Mouse (Mus musculus) adrenal gland, postnatal 10 days (tissue): Measurements from ENCODE around the gene Usp3. TPM values are rescaled to one million over a fixed set of nuclear protein-coding genes. Genes with fewer than 3 reads are reported as not detected.

Experiments
- DNase-seq: peaks from one replicate; pipeline ENCODE4 v3.0.0; 2021; ENCODE audit warnings: mixed read lengths
- long read RNA-seq, 2 experiments: library from polyadenylated mRNA; stranded (forward); transcript quantifications; one replicate each; pipeline ENCODE4 v2.0.0; 2021
- total RNA-seq, 2 experiments: library from RNA; stranded (reverse); gene quantifications; 2 replicates each; pipeline ENCODE4 v1.2.3; 2021

Gene Usp3
- total RNA-seq = 10 to 100 TPM; 35.3 to 48.5 TPM
- long read RNA-seq, experiment 1, full-length matches to known transcripts = 22 of 28 reads
- long read RNA-seq, experiment 1, partial matches to known transcripts = 1 of 28 reads
- long read RNA-seq, experiment 1, other reads (novel, unspliced or antisense) = 5 of 28 reads
- long read RNA-seq, experiment 2, full-length matches to known transcripts = 10 of 14 reads
- long read RNA-seq, experiment 2, partial matches to known transcripts = 0 of 14 reads
- long read RNA-seq, experiment 2, other reads (novel, unspliced or antisense) = 4 of 14 reads

DNA sequence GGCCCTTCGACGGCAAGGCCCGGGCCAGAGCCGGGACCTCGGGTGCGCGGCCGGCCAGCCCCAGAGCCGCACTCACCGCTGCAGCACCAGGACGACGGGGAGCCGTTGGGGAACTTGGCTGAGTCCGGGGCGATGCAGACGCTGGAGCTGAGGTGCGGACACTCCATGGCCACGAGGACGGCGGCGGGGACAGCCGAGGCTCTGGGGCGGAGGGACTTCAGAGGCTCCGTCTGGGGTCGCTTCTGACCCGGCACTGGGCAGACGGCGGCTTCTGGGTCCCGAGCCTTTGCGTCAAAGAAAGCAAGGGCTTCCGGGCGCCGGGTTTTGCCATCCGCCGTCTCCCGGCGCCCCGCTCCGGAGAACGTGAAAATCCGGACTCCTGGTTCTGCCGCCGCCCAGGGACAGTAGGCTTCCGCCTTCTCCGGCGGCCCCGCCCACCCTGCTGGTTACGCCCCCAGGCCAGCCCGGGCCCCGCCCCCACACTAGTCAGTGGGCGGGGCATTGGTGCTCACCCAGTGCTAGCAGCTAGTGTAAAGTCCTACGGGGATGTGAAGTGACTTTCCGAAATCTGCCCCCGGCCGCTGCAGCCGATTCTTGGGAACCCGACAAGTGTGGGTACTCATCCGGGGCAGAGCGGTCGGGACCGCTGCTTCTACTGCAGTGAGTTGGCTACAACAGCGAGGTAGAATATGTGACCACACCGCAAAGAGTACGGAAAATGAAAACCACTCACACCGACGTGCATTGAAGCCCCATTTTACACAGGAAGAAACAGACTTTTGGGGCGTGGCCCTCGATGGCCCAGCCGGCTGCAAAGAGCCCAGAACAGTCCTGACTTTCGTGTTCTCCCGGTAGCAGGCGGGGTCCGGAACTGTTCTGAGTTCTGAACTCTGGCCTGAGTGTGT is at the start of gene Usp3:
Usp3 (minus strand) TSS at position 435 of the 905 bp plus-strand sequence.
- DNase-seq = peak; percentile 99

DNA sequence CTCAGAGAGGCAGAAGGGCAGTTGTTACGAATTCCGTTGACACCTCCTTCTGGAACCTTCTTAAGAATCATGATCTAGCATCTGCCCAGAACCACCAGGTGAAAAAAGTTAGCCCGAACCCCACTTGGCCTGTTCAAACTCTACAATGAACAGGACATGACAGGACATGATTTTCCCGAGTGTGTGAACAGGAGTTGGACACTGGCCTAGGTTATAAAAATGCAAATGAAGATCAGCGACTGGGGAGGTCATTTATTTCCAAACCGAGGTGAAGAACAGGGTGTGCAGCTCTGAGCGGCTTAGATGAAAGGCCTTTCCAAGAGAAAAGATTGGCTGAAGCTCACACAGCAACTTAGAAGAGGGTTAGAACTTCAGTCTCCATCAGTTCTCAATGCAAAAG is 47.5 kb upstream of the Usp3 start:
- no peak for DNase-seq

DNA sequence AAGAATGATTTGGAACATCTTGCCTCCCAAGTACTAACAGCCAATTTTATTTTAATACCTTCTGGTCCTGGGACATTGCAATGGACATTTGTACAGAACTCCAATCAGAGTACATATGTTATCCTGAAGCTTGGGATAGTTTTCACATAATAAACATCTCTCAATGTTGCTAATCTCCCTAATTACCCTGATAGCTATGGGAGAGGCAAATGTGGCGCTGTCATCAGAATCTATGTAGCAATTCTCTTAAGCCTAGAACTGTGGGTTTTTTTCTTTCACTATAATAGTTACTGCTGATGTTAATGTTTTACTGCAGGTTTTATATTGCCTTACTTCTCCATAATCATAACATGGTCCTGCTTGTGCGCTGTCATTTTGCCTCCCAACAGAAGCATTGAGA is 46.7 kb upstream of the Usp3 start:
- no peak for DNase-seq

DNA sequence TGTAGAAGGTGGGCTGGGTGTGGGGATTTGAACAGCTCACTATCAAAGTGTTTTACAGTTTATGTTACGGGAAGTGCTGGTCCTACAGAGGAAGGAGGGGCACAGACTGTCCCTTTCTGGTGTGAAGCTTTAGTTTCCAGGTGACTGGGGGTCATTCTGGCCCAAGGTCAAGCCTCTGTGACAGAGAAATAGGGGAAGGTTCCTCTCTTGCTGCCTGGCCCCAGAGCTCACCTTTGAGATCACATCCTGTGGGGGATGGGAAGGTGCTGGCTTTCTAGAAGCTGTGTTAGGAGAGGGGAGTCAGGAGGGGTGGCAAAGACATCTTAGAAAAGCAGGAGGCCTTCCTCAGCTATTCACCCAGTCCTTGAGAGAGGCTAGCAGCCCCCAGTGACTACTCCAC is 39.5 kb upstream of the Usp3 start:
- DNase-seq = no peak

DNA sequence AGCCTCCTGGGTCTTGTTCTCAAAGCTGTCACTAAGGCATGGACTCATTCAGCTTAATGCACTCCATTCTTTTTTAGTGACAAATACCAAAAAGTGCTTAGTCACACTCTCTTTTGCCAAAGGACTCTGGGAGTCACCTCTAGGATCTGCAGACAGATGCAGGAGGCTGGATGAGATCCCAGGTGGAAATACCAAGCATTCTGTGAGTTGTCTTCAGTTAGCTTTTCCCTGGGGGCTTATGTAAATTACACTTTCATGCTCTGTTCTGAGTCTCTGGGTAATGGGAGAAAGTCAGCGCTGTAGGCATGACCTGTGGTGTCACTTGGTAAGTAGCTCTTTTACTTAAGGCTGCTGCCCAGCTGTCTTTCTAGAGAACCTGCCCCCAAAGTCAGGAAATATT is 38.0 kb upstream of the Usp3 start:
- no peak for DNase-seq

DNA sequence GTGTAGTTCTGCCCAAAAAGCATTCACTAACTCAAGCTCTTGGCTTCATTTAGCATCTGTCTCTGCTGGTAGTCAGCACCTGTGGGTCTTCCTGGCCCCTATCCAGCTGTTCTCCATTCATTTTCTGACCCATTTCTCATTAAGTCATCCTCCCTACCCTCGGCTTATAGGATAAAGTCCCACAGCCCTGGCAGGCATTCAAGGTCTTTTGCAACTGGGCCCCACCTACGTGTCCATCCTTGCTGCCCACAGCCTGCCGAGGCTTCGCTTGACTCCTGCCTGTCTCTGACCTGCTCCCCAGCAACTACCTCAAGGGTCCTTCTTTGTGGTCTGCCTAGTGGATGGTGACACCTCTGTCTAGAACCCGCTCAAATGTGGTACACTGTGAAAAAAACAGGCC is 33.7 kb upstream of the Usp3 start:
- peak; percentile 77 for DNase-seq

DNA sequence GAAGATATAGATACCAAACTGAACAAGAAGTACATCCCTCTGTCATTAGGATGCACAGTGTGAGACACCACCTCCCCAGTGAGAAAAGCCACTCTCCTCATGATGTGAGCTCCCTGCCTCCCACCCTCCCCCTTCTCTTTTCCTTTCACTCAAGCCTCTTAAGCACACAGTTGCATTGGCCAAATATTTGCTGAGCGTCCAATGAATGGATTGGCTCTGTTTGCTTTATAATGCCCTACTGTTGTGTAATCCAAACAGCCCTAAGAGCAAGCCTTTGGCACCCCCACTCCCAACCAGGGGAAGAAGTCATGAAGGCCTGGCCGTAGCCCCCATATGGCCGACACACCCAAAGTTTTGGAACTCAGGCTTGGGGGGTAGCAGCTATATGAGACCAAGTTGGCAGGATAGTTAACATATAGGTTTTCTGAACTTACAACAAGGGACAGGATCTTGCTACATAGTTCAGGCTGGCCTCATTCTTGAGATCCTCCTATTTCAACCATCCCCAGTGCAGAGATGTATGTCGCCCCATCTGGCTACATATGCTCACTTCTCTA is 33.1 kb upstream of the Usp3 start:
- DNase-seq = no peak

DNA sequence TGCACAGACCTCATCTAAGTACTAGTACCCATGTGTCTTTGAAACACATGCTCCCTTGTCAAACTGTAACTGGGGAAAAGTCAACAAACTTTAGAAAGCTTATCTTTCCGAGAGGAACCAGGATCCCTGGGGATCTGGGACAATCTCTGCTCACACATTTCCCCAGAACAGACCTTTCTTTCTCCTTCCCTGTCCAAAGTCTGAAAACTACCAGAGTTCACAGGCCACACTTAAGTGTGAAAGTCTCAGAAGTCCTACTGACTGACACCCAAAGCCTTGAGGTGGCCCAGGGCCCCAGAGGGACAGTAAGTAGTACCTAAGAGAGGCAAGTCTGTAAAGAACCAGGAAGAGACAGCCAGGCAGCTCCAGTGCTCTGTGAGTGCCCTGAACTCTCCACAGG is 31.9 kb upstream of the Usp3 start:
- no peak for DNase-seq

DNA sequence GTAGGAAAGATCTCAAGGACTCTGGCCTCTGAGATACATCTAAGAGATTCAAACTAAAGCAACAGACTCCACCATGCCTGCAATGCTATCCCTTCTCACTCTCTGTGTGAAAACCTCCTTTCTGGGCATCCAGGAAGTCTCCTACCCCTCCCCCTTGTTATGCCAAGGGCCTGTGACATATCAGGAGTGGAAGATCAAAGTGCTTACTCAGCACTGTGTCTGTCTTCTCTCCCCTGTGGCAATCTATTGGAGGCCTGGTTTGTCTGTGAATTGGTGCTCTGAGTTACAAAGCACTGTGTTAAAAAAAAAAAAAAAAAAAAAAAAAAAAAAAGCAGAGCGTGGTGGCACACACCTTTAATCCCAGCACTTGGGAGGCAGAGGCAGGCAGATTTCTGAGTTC is 30.7 kb upstream of the Usp3 start:
- DNase-seq = no peak

DNA sequence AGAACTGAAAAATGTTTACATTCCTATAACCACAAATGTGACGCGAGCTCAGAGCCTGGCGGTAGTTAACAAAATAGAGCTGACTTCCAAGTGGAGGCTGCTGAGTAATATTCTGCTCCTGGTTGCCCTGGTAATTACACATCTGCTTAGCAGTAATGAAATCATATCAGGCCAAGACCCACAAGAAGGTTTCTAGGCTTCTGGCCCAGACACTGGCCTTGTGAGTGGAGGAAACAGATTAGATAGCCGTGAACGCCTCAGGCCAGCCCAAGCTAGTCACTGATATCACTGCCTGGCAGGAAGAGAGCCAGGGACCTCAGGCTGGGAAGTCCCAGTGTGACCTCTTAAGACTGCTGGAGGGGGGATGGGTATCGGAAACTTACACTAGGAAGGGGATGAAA is 27.6 kb upstream of the Usp3 start:
- DNase-seq = peak; percentile 81

DNA sequence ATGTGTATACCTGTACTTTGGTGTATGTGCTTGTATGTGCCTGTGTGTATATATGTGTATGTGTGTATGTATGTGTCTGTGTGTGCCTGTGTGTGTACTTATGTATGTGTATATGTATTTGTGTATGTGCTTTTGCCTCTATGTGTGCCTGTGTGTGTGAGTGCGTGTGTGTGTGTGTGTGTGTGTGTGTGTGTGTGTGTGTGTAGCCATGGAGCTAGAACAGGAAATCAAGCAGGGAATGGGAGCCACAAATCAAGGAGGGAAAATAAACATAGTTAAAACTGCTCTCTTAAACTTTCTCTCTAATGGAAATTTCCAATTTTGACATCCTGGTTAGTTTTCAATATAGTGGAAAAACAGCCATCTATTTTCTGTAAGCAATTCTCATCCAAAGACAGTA is 27.1 kb upstream of the Usp3 start:
- DNase-seq = no peak

DNA sequence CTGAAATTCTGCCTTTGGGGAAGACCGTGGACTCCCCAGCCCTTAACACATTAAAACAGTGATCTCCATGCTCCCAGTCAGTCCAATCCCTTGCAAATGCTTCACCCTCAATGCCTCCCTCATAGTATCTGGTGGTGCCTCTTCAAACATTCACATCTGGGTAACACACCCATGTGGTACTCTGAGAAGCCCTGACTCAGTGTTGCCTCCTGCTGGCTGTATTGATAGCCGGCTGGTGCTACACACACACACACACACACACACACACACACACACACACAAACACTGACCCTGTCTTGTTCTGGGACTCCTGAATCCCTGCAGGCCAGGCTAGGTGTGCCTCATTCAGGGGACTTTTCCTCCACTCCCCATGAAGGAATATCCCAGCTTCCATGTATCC is 24.9 kb upstream of the Usp3 start:
- no peak for DNase-seq

DNA sequence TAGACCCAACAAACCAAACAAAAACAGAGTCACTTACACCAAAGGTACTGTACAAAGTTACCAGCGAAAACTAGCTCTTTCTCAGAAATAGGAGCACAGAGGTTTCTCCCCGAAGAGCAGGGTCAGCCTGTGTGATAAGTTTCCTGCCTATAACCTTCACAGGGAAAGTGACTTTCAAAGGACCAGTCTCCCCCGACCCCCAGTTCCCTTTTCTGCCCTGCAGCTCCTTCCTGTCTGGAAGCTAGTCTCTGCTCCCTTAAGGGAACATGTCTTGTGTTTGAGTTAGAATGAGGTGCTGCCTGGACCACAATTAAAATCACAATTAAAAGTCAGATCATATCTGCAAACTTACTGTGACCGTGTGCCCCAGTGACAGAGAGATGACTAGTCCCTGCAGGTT is 23.9 kb upstream of the Usp3 start:
- DNase-seq = no peak

DNA sequence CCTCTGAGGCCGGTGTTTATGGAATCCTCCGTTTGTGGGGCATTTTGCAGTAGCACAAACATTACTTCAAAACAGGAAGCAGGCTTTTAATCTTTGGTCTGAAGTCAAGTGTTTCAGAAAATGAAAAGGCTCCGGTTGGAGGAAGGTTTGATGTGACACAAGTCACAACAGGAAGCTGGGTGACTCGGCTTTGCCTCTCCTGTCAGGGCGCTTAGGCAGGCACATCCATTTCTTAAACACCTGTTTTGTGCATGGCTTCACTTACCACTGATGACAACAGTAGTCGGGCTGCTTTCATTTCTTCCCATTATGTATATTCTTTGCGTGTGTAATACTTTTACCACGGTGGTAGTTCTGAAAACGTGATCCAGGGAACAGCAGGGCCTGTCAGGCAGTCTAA is 22.2 kb upstream of the Usp3 start:
- no peak for DNase-seq

DNA sequence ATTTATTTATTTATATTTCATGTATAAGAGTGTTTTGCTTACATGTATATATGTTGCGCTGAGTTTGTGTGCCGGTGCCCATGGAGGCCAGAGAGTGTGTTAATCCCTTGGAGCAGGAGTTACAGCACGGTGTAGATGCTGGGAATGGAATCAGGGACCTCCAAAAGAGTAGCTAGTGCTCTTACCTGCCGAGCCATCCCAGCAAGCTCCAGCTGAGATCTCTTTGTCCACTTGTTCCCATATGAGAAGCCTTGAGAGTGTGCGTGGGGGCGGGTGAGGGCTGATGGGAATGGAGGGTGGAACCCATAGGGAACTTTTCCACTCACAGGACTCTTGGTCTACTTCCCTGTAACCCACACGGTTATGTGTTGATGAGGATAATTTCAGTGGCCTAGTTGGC is 21.6 kb upstream of the Usp3 start:
- no peak for DNase-seq

DNA sequence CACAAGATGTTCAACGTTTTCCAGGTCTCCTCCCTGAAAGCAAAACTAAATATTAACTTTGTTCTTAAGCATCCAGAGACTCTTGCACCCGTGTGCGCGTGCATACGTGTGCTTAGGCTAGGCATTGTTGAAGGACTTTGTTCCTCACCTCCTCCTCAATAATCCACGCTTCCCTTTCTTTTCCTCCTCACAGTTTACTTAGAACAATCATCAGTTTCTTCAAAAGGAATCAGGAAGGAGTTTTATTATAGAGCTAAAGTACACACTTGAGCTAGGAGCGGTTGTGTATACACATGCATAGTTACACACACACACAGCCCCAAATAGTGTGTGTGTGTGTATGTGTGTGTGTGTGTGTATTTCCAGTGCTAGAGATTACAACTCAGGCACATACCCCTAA is 20.7 kb upstream of the Usp3 start:
- no peak for DNase-seq

DNA sequence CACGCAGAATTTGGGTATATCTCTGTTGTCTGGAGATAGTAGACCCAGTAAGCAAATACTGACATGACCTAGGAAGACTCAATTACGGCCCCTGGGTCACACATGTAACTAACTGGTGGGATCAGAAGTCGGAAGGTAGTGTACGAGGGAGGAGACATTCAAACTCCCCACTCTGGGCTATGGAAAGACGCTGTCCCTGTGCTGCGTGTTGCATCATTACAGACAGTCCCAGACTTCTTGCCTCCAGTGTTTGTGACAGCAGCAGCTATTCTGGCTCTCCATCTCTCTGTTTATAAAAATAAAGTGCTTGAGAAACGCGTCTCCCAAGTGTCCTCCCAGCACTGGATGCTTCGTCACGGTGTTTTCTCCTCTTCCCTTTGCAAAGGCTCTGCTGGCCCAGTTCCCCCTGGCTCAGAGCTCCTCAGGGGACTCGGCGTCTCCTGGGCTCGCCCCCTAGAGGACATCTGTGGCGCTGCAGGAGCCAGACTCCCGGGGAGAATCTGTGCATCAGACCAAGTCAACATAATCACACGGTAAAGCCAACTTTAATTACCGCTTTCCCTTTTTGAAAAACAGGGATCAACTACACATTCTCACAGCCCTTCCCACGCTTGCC is 18.6 kb upstream of the Usp3 start:
- DNase-seq = peak; percentile 94

DNA sequence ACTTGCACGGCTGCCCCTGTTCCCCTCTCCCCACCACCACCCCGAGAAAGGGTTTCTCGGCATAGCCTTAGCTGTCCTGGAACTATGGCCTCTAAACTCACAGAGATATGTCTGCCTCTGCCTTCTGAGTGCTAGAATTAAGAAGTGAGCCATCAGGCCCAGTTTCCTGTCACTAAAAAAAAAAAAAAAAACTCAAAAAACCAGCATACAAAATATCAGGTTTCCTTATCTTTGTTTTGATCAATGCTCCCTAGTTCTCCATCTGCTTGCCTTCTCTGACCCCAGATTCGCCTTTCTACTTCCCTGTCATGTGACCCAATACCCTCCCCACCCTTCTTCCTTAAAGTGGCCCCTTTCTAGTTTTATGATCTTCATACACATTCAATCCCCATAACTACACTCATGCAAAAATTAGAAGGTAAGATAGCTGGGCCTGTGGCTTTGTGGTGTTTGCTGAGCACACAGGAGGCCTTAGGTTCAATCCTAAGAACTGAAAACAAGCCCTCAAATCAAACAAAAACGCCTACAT is 15.9 kb upstream of the Usp3 start:
- no peak for DNase-seq

DNA sequence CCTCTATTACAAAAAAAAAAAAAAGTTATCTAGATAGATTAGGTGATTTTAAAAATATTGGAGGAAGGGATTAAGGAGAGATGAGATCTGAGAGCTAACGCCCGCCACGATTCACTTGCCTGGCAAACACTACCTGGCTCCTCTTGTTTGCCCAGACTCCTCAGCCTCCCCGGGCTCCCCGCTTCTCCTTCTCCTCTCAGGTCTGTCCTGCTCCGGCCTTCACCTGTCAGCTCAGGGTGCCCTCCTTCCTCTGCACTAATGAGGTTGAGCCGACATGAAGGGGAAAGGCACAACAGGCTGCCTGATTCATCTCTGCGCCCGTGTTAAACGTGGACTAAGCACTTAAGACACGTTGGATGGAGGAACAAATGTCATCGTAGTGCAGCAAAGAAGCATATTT is 13.9 kb upstream of the Usp3 start:
- DNase-seq = no peak

DNA sequence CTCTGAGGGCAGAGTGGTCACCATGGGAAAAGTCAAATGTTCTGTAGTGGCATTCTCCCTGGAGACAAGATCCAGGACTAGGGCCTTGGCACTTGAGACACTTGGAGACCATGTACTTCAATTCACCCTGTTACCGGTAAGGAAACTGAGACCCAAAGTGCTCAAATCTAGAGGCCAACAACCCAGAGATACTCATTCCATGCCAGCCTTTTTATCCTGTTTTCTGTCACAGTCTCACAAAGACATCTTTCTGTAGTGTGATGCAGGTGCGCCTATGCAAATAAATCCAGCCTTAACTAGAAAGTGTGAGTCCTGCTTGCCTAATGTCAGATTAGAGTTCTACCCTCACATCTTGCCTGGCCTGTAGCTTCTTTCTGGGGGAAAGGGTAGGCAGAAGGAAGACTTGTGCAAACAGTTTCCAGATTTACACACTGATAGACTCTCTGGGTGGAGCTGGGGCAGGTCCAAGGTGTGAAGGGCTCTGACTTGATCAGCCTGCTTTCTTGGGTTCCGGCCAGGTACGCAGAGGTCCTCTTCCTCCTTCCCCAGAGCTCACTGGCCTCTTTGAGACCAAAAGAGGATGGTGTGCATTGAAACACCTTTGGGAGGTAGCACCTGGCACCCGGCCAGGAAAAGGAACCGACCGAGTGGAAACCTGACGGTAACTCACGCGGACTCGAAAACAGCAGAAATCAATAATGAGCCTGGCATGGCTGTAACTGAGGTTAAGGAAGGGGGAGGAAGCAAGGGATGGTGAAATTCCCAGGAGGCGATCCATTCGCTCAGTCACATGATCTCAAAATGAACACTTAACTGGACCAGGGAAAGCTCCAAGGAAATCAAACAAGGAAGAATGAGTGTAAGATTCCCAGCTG is 13.2 kb upstream of the Usp3 start:
- peak; percentile 53 for DNase-seq

DNA sequence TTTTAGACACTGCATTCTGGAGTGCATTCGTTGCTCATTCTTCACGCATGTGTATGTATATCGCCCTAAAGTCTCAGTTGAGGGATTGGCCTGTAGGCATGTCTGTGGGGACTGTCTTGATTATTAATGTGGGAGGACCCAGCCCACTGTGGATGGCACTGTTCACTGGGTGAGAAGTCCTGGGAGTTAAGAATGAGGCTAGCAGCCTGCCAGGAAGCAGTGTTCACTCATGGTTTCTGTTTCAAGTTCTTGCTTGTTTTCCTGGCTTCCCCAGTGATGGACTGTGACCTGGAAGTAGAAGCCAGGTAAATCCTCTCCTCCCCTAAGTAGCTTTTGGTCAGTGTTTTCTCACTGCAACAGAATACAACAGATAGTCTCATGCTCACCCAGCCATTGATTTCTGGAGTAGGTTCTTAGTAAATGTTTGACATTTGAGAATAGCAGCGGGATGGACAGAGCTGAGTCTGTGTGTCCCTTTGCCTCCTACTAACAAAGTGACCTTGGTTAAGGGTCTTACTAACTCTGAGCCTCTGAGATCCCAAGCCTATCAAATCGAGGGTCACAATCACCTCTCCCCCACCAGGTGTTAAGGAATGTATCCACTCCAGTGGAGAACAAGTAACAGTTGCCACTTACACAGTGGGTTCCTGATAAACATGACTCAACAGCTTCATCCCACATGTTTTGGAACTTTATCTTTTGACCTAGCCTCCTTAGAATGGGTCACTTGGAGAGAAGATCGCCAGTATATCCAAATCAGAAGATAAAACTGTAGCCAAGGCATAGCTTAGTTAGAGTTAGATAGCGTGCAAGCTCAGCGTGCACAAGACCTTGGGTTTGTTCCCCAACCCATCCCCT is 11.6 kb upstream of the Usp3 start:
- DNase-seq = no peak
